Mouse (Mus musculus) lung, postnatal 25 days (tissue): Measurements from ENCODE around the gene Rassf4.

ENCODE experiments used
- DNase-seq: peaks from one replicate; pipeline ENCODE4 v3.0.0; 2022; ENCODE audit warnings: low spot score

Rassf4 gene

GRCm38 (mm10) chr6:116671768-116672167, 2.0 kb downstream of the Rassf4 start:
- no peak for DNase-seq

- DNase-seq = no peak
Measured at GRCm38 (mm10) chr6:116671031-116671430, 2.7 kb downstream of the Rassf4 start.

GRCm38 (mm10) chr6:116670144-116670543, 3.6 kb downstream of the Rassf4 start:
- DNase-seq = no peak

DNA sequence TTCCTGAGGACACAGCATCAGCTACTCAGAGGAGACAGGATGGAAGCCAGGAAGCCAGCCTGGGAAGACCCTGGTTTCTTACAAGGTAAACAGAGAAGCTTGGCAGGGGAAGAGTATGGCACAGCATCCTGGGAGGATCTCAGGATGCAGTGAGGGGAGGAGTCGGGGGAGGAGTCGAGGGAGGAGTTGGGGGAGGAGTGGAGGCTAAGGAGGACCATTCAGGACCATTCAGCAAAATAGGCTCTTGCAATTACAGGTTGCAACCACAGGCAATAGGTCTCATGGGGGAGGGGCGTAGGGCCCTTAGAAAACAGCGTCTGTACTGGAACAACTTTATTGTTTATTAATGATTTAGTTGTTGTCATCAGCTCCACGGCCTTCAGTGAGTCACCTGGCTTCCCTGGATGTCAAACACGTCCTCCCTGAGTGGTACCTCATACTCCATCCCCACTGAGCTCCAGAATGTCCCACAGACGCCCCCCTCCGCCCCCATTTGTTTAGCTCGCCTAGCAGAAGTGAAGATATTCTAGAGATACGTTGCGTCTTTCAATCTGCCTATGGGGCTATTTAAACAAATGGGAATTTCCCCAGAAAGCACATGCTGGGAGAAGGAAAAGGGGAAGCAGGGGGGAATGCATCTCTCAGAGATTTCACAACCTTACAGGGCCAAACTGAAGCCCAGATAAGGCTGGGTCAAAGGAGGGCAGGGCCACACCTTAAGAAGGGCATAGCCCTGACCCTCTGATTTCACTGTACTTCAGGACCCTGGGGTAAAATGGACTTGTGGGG, 4.9 kb downstream of the Rassf4 start:
- no peak for DNase-seq

- DNase-seq = no peak
Measured at GRCm38 (mm10) chr6:116667382-116667781, 6.4 kb downstream of the Rassf4 start.

DNA sequence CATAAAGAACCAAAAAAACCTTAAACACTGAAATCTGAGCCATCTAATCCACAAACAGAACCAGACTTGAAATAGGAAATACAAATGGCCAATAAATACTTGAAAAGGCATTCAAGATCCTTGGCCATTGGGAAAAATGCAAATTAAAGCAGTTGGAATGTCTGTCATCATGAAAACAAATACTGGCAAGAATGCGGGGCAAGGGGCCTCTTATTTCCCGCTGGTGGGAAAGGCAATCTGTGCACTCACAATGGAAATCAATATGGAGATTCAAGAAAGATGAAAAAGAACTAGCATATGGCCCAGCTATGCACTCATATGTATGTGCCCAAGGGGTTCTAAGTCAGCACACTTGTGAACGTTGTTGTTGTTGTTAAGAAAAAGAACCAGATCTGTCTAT, 6.9 kb downstream of the Rassf4 start:
- DNase-seq = no peak

DNA sequence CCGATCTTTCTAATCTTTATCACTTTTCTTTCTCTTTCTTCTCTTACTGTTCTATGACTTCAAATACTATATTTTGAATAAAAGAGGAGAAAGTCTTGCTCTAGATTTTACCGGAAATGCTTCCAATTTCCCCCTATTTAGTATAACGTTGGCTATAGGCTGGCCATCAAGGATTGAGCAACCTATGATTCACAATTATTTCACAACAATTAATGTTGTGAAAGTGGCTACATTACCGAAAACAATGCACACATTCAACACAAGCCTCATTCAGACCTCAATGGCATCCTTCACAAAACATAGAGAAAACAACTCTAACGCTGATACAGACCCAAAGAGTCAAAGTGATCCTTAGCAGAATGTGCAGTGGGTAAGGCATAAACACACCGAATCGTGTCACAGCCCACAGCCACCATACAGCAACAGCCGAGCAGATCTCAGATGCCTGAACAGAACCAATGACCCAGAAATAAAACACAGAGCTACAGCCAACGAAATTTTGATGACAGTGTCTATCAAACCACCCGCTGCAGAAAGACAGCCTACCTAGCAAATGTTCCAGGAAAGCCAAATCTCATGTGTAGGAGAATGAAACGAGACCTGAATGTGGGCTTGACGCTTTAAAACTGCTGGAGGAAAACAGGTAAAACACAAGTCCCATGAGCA, 7.5 kb downstream of the Rassf4 start:
- no peak for DNase-seq

GRCm38 (mm10) chr6:116664830-116665229, 8.9 kb downstream of the Rassf4 start:
- no peak for DNase-seq

DNA sequence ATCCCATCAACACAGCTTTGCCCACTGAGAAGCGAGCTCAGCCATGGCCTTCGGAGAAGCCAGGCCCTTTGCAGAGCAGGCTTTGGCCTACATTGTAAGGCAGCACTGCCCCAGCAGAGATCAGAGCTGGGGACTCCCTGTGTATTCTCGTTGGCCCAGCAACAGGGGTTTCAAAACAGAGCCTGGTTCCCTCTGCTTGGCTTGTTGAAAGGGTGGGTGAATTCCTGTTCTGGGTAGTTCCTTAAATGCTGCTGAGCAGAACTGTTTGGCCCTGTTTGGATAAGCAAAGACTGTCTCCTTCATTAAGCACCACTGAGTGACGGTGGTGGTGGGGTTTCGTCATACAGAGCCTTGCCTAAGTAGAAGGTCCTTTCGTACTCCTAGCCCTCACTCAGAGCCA, 9.7 kb downstream of the Rassf4 start:
- DNase-seq = no peak

DNA sequence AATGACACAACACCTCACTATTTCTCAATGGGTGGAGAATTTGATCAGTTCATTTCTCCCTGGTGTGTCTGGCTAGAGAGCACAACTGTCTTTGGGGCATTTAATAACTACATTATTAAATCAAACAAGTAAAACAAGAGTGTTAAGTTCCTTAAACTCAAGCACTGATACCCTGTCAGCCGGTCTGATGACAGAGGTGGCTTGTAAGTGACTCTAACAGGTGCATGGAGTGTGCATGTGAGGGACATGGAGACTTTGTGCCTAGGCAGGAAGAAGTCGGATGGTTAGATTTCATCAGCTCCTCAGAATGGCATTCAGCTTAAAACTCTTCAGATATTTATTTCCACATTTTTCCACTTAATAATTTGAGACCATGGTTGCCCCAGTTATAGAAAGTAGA, 10.4 kb downstream of the Rassf4 start:
- DNase-seq = no peak

DNA sequence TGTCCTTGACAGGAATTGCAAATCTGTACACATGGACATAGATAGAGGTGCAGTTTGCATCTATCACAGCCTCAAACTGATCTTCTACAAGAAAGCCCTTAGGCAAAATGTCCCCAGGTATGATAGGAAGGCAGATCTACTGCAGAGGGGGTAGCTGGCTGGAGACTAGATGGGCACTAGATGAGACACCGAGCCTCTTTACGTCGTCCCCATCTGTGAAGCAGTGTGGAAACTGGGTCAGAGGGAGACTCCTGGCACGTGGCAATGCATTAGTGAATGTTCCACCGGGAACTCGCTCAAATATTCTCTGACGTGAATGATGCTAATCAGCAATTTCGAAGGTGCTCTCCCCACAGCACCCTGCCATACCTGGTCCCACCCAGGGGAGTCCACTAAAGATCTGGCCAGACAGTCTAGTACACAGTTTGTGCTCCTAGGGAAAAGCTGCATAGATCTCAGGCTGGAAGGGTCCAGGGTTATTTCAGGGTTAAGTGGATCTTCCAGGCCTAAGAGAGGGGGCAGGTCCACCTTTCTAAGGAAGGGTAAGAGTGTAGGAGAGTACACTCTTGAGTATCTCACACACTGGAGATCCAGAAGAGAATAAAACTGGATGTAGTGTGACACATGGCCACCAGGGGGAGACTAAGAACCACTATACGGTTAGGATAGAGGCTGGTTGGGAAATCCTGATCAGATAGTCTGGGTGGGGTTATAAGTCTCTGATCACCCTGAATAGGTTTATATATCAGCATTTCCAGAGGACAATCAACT, 19.9 kb downstream of the Rassf4 start:
- DNase-seq = peak; percentile 58

DNA sequence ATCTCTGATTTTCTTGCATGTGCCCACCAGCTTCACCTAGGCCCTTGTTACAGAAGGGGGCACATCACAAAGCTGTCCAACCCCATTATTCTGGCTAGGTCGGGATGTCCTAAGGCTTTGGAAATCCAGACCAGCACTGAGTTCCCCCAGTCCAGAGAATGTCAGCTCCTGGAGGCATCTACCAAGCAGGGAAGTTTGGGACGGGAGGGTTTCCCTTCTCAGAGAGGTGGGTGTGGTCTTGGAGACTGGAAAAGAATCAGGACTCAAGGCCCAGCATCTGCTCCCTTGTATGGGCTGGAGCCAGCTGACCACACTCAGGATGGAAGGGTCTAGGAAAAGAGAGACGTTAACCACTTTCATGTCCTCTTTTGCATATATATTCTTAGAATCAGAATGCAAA, 20.6 kb downstream of the Rassf4 start:
- no peak for DNase-seq

DNA sequence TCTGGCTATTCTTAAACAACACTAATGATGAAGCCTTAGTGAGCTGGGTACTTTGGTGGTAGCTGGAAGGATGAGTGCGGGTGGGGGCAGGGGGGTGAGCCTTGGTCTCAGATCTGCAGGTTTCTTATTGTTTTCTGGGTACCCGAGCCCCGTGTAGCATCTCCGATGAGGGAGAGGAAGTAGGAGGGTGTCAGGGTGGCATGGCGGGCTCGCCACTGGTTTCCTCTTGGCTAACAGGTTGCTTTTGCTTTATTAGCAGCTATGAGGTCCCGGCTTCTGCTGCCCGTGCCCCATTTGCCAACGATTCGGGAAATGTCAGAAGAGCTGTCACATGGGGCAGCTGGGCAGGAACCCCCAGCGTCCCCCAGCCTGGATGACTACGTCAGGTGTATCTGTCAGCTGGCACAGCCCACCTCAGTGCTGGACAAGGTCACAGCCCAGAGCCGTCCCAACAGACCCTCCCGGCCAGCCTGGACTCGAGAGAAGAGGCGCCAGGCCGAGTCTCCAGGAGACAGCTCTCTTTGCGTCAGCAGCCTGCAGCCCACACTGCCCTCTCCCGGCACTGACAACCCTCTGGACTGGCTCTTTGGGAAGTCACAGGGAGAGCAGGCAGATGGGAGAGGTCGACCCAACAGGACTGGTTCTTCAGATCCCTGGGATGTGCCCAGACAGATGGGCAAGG, 22.2 kb downstream of the Rassf4 start:
- DNase-seq = peak; percentile 77

DNA sequence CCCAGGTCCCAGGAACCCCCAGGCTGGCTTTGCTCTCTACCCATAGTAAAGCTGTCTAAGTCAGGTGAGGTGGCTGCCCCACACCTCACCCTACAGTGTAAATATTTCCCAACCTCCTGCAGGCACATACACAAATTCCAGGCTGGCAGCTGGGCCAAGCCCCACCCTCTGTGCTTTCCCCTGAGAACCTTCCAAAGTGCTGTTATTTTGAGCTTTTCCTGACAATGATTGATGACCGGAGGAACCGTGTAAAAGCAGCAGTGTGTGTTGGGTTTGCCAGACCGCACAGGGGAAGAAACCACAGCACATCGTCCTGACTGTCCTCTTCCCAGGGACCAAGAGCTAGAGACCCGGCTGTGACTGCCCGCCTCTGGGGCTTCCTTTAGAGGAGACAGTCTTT, 23.3 kb downstream of the Rassf4 start, which contains the start of gene Depp1:
TSS of gene Depp1 (plus strand) at position 204 of the 400 bp plus-strand sequence.
- peak; percentile 91 for DNase-seq

GRCm38 (mm10) chr6:116649811-116650210, 23.9 kb downstream of the Rassf4 start:
- no peak for DNase-seq

GRCm38 (mm10) chr6:116647763-116648162, 26.0 kb downstream of the Rassf4 start:
- DNase-seq = no peak

GRCm38 (mm10) chr6:116644335-116644734, 29.4 kb downstream of the Rassf4 start:
- DNase-seq = peak; percentile 62

- DNase-seq = no peak
Measured at GRCm38 (mm10) chr6:116643881-116644280, 29.9 kb downstream of the Rassf4 start.

DNA sequence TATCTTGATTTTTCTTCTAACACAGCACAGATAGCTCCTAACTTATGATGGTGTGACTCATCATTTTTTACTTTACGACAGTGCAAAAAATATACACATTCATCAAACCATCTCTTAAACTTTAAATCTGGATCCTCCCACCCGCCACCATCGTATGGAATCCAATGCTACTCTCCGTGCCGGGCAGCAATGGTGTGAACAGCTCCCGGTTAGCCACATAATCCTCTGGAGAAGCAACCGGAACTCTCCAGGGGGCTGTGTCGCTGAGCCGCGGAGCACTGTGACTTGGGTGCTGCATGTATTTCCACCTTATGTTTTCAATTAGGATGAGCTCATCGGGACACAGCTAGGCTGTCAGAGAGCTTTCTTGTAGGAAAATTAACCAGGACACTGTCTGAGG, 30.8 kb downstream of the Rassf4 start:
- no peak for DNase-seq

DNA sequence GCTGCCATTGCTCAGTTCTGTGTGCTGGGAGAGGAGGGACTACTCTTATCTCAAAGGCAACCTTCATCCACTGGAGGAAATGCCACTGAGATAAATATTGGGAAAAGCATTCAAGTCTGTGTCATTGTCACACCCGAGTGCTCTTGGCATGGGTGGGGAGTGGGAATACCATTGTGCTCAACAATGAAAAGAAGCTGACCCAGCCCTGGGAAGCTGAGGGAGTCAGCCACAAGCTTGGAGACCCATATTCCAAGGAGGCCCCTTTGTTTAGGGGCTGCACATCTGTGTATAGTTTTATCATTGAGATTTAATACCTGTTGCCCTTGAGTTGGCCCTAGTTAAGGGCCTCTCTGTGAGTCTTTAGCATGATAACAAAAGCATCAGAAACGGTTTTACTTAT, 34.1 kb downstream of the Rassf4 start:
- peak; percentile 62 for DNase-seq

DNA sequence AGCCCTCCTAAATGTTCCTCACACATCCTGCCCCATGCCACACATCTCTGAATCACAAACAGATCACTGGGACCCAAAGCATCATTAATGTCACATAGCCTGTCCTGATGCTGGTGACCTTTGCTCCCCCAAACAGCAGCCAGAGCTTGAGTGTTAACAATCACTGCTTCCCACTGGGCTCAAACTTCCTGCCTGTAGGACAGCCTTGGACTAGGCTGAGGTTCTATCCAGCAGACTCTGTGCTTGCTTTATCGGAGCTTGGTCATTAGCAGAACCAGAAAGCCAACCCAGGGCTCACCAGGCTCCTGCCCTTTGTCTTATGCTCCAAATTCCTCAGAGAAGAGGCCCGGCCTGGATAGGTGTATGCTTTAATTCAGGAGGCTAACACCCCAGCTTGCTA, 34.9 kb downstream of the Rassf4 start:
- DNase-seq = no peak

DNA sequence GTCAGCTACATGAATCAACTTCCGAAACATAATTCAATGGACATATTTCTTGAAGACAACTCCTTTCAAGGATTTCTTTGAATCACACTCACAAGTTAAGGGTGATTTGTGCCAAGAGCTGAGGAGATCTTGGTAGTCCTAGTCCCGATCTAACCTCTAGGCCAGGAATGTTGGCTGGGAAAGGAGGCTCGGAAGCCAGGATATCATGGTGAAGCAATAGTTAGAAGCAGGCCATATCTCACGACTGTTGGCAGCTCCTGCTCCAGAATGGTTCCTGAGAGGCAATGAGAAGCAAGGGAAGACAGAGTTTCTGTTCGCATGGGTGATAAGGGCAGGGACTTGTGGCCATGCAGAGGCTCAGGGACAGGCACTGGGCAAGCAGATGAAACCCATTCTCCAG, 36.3 kb downstream of the Rassf4 start:
- peak; percentile 56 for DNase-seq
